Mouse (Mus musculus) Patski (cell line): Measurements from ENCODE around the gene Wwtr1. TPM values are rescaled to one million over a fixed set of nuclear protein-coding genes. Genes with fewer than 3 reads are reported as not detected.

Experiments used
- ATAC-seq: fragments of 100-300 bp; one replicate; pipeline ENCODE4 v1.8.0; 2021
- CTCF ChIA-PET: fragments of 350-600 bp; sonication (Branson Sonifier 250); formaldehyde crosslinking; loops from one replicate; lab custom pipeline; 2022; ENCODE audit warnings: inconsistent platforms; lab: Charles Lee
- POLR2A ChIA-PET: fragments of 350-600 bp; sonication (Branson Sonifier 250); formaldehyde crosslinking; loops from one replicate; lab custom pipeline; 2022; ENCODE audit warnings: antibody characterized with exemption, inconsistent platforms; lab: Charles Lee
- DNase-seq: peaks from one replicate; pipeline ENCODE4 v3.0.0-alpha.2; 2011; ENCODE audit warnings: low read depth, low spot score
- H3K27me3 ChIP-seq: fragments of 371-371 bp; one replicate; pipeline ENCODE4 v1.5.1; 2021
- CTCF ChIP-seq: fragments of 100-300 bp; IDR thresholded peaks from one replicate; pipeline ENCODE4 v1.5.1; 2021
- in situ Hi-C: fragments of 300-500 bp; cut with MboI; formaldehyde crosslinking; loops from 3 replicates; pipeline ENCODE4 v1.11.1; 2018; ENCODE audit warnings: low pct_unique_long_range_greater_than_20kb, mixed read lengths
- polyA plus RNA-seq: library from polyadenylated mRNA; unstranded; gene quantifications from one replicate; pipeline ENCODE4 v1.2.3, GENCODE M21; 2021

Wwtr1 gene
- polyA plus RNA-seq, 1 experiment from 2014 or later = 159 TPM

DNA sequence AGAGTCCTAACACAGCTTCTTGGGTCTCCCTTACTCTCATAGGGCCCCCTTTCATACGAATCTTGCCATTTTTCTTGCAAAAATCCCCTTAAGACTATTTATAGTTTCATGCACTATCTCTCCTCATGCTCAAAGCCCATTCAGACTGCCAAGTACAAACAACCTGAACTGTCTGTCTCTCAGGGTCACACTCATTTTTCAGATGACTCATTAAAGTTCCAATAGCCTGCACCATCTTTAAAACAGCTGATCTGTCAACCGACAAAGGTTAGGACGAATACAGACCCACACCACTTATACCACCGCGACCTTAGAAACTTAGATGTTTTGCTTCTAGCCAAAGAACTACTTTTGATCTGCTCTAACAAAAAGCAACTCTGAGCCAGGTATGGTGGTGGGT lies 12.1 kb downstream of the Wwtr1 start:
- TF ChIP-seq CTCF = no peak
- DNase-seq (no peak), ATAC-seq (no peak)
- ChIA-PET CTCF (interaction anchor here (0.9 to 1.3 kb wide), 3 partner anchors 9 to 93 kb away, joined by 3 to 4 read pairs (median 3); no protein-coding TSS in a partner anchor), POLR2A (interaction anchor here (0.7 to 3.1 kb wide), 2 partner anchors 8 to 142 kb away, joined by 5 to 12 read pairs; no protein-coding TSS in a partner anchor)
- H3K27me3 ChIP-seq = no peaks in the 10 kb centered on the region
- in situ Hi-C loops = no loop called here

DNA sequence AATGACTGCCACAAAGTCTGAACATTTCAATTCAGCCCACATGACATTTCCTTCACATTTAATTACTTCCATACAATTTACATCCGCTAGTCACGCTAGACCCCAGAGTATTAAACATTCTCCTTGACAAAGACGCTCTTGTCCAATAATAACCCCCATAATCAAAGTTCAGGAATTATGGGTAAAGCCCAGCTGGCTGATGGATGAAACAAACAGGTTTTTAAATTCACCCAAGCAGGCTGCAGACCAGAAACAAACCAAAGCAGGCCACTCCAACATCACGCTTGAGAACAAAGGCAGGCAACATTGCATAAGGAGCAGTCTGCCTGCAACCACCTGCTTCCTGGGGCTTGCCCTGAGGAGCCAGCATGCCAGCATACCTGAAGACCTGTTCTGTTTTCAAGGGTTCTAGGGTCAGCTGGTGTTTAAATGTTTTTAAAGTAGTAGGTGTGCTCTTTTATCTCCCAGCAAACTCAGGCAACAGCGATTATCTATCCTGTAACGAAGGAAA lies 12.7 kb downstream of the Wwtr1 start:
- H3K27me3 ChIP-seq = no peaks in the 10 kb centered on the region
- no peak for TF ChIP-seq CTCF
- in situ Hi-C loops = no loop called here
- no peak for DNase-seq
- ChIA-PET POLR2A (interaction anchor here (0.7 to 3.1 kb wide), 2 partner anchors 8 to 95 kb away, joined by 3 to 12 read pairs; no protein-coding TSS in a partner anchor), CTCF (interaction anchor here (0.8 to 1.2 kb wide), 3 partner anchors 41 to 92 kb away, joined by 3 read pairs; no protein-coding TSS in a partner anchor)
- ATAC-seq = no peak

DNA sequence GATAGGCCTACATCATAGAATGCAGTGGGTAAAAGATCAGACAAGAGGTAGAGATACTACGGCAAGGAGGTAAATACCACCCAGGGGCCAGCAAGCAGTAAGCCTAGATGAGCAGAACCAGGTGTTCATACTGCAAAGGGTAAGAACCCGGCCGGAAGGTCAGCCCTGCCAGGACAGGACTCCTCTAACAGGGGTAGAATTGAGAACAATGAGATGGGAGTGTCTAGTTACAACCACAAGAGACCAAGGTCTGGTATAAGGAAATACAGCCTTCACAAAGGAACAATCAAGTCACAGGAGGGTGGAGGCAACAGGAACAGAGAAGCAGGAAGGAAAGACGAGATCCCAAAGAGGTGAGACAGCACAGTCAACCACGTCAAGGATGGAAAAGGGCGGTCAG lies 16.9 kb downstream of the Wwtr1 start:
- CTCF ChIA-PET = interaction anchor here (1.3 kb wide), 1 partner anchor 11 kb away, joined by 6 read pairs; no protein-coding TSS in a partner anchor
- in situ Hi-C loops = no loop called here
- no peaks in the 10 kb centered on the region for H3K27me3 ChIP-seq
- POLR2A ChIA-PET = interaction anchor here (4.0 kb wide), 1 partner anchor 15 kb away, joined by 28 read pairs; the partner anchor contains the start of gene Wwtr1
- no peak for DNase-seq
- TF ChIP-seq CTCF = no peak
- ATAC-seq = no peak

DNA sequence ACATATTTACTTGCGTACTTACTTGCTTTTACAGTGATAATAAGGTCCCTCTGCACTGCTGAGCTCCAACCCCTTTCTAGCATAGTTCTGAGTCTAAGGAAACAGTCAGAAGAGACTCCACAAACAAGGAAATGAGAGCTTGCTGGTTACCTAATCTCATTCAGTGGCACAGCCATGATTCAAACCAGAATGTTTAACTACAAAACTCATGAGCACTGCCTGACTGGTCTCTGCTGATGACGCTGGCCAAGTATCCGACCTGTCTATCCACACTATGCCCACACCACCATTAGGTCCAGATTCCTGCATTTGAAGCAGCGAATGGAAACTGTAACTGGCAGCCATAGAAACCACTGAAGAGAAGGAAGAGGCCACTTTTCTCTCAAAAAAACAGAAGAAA lies 18.3 kb downstream of the Wwtr1 start:
- DNase-seq (peak; percentile 73), ATAC-seq (peak; percentile 60)
- POLR2A ChIA-PET = interaction anchor here (1.9 to 4.0 kb wide), 2 partner anchors 11 to 17 kb away, joined by 6 to 28 read pairs; partner anchors contain the start of gene Wwtr1
- no peaks in the 10 kb centered on the region for H3K27me3 ChIP-seq
- in situ Hi-C loops = no loop called here
- no peak for TF ChIP-seq CTCF
- CTCF ChIA-PET = interaction anchor here (1.0 to 2.1 kb wide), 7 partner anchors 8 to 88 kb away, joined by 3 to 7 read pairs (median 4); no protein-coding TSS in a partner anchor

DNA sequence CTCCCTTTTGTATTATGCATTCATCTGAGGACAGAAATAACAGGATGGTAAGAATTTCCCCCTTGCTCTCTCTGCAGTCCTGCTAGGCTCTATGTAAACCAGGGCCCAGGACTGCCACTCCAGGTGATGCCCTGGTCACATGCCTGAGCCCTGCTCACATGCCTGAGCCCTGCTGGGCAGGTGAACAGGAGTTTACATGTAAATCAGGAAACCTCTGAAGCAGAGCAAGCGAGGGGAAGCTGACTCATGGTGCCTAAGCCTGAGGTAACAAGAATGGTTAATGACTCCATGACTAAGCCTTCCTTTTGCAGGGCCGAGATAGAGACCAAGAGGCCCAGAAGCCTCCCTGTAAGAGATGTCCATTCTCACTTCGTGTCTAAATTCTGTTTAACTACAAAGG lies 20.1 kb downstream of the Wwtr1 start:
- H3K27me3 ChIP-seq = no peaks in the 10 kb centered on the region
- ChIA-PET CTCF (interaction anchor here (1.3 to 2.3 kb wide), 3 partner anchors 12 to 33 kb away, joined by 4 to 7 read pairs (median 7); no protein-coding TSS in a partner anchor), POLR2A (interaction anchor here (1.9 to 4.0 kb wide), 3 partner anchors 9 to 18 kb away, joined by 6 to 28 read pairs (median 12); partner anchors contain the start of gene Wwtr1)
- in situ Hi-C loops = no loop called here
- peak; percentile 90 for DNase-seq
- no peak for TF ChIP-seq CTCF
- ATAC-seq = peak; percentile 70

DNA sequence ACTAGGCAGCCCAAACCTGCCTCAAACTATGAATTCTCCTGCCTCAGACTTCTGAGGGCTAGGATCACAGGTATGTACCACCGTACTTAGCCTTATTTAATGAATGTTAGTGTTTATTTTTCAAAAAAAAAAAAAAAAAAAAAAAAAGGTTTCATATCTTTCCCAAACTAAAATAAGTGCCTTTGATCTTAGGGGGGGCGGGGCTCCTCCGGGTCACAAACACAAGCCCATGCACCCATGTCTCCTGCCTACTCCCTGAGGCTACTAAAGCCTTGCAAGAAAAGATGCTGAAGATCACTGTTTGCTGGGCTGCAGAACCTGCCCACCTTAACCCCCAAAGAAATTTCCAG lies 20.8 kb downstream of the Wwtr1 start:
- ATAC-seq = no peak
- CTCF ChIA-PET = interaction anchor here (0.9 to 2.3 kb wide), 5 partner anchors 9 to 84 kb away, joined by 3 to 7 read pairs (median 4); no protein-coding TSS in a partner anchor
- no peak for DNase-seq
- no peak for TF ChIP-seq CTCF
- POLR2A ChIA-PET = interaction anchor here (1.0 to 4.0 kb wide), 3 partner anchors 10 to 46 kb away, joined by 4 to 28 read pairs (median 12); partner anchors contain the start of gene Wwtr1
- no peaks in the 10 kb centered on the region for H3K27me3 ChIP-seq
- in situ Hi-C loops = loop anchor here (5.0 kb wide), 1 partner anchor 43 kb away; no protein-coding TSS in a partner anchor

DNA sequence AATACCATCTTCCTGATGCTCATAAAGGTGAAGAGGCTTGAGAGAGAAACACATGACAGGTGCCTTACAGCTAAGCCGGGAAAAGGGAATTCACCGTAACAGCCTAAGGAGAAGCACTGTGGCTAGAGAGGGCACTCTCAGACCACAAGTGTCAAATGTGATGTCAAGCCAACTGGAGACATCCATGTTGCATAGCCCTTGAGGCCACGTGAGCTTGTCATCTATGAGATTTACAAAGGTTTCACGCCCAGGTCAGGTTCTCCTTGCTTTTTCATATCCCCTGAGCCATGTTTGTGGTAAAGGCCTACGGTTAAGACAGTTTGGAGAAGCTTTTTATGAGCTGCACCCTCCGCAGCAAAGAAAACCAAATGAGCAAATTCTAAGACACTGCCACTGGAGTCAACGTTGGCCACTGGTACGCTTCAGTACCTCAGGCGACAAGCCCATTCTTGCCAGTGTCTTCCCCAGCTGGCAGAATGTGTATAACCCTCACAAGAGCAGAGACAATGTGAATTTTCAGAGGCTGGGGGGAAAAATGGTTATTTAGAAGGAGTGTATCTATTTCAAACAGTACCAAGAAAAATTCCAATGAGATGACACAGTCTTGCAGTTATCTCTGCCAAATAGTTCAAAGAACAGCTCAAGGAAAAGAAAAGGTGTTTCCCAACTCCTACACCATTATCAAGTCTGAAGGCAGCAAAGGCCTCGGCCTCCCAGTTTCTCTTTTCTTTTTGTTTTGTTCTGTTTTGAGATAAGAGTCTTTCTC lies 21.4 kb downstream of the Wwtr1 start:
- DNase-seq (no peak), ATAC-seq (peak; percentile 24)
- no peaks in the 10 kb centered on the region for H3K27me3 ChIP-seq
- no peak for TF ChIP-seq CTCF
- ChIA-PET POLR2A (interaction anchor here (1.0 to 3.2 kb wide), 2 partner anchors 11 to 45 kb away, joined by 4 to 12 read pairs; no protein-coding TSS in a partner anchor), CTCF (interaction anchor here (0.9 to 2.3 kb wide), 6 partner anchors 10 to 84 kb away, joined by 3 to 7 read pairs (median 4); no protein-coding TSS in a partner anchor)
- in situ Hi-C loops = loop anchor here (5.0 kb wide), 1 partner anchor 42 kb away; no protein-coding TSS in a partner anchor

DNA sequence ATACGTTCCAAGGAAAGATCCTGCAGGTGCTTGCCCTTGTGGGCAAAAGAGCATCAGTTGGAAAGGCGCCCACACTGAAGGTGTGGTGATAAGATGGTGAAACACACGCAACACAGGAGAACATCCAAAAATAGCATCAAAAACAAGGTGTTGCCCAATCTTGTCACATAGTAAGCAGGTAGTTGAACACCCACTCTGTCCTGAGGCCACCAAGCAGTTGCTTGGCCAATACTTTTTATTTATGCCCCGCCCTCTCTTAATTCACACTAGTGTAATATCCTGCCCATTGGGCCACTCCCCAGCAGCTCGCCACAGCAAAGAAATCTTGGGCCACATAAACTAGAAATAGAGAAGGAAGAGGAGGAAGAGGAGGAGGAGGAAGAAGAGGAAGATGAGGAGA lies 22.6 kb downstream of the Wwtr1 start:
- ATAC-seq (no peak), DNase-seq (no peak)
- in situ Hi-C loops = loop anchor here (5.0 kb wide), 1 partner anchor 41 kb away; no protein-coding TSS in a partner anchor
- ChIA-PET POLR2A (interaction anchor here (1.9 kb wide), 1 partner anchor 13 kb away, joined by 7 read pairs; no protein-coding TSS in a partner anchor), CTCF (interaction anchor here (1.2 to 2.0 kb wide), 3 partner anchors 14 to 50 kb away, joined by 3 to 6 read pairs (median 3); no protein-coding TSS in a partner anchor)
- no peaks in the 10 kb centered on the region for H3K27me3 ChIP-seq
- TF ChIP-seq CTCF = no peak

DNA sequence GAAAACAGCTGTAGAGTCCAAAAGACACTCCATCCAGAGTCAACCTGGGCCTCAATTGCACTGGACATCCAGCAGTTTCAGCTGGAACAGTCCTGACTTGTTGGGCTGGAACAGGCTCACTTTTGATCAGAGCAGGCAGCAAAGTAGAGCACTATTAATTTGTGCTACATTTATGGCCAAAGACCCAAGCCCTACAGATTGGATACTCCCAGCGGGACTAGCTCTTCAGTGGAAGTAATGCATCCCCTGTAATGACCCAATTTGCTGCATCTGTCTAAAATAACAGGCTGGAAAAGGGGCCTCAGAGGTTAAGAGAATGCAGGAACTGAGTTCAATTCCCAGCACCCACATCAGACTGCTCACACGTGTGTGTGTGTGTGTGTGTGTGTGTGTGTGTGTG lies 24.5 kb downstream of the Wwtr1 start:
- CTCF ChIA-PET = interaction anchor here (1.5 to 3.8 kb wide), 4 partner anchors 11 to 82 kb away, joined by 3 to 19 read pairs (median 5); no protein-coding TSS in a partner anchor
- in situ Hi-C loops = loop anchor here (5.0 kb wide), 1 partner anchor 39 kb away; no protein-coding TSS in a partner anchor

More for the DNA sequence above, 24.5 kb downstream of the Wwtr1 start:
- TF ChIP-seq CTCF = no peak
- ATAC-seq (no peak), DNase-seq (no peak)
- H3K27me3 ChIP-seq = no peaks in the 10 kb centered on the region
- POLR2A ChIA-PET = interaction anchor here (0.9 to 1.9 kb wide), 4 partner anchors 9 to 80 kb away, joined by 3 to 7 read pairs (median 4); no protein-coding TSS in a partner anchor
